Mouse (Mus musculus) cerebellum, postnatal 14 days (tissue): ENCODE data around the gene Llgl2.

Experiments used
- DNase-seq, 2 experiments: peaks; one replicate each; pipeline ENCODE4 v3.0.0; 2021; ENCODE audit warnings: mixed read lengths in 2 of 2

Llgl2 gene

DNA sequence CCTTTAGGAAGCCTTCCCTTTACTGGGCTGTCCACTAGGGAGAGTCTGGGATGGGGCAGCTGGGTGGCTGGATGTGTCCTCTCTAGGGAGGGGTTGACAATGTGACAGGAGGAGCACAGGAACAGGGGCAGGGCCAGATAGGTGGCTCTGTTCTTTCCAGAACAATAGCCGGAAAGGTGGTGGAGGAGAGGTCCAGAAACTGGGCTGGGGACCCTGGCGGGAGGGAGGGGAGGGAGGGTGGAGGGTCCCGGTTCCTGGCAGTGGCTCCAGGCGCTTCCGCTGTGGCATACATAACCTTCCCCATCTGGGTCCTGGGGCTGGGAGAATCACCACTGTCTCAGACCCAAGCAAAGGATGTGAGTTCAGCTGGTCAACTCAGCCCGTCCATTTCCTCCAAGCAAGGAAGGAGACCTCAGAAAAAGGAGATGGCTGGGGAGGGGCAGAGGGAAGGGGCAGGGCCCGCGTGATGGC, 14.5 kb upstream of the Llgl2 start:
- no peak for DNase-seq

DNA sequence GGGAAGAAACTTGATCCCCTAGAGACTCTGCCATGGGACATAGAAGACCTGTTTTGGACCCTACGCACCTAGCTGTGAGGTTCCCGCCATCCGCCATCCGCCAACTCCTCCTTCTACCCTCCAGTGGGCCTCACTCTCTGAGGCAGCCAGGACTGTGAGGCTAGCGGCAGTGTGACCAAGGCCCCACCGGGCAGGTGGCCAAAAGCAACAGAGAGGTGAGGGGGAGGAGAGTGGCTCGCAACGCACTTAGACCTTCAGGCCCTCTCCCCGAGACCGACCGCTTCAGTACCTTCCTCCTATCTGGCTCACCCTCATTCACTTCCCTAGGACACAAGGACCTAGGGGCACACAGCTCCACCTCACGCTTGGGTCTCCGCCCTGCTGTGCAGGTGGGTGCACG, 13.5 kb upstream of the Llgl2 start:
- no peak for DNase-seq

DNA sequence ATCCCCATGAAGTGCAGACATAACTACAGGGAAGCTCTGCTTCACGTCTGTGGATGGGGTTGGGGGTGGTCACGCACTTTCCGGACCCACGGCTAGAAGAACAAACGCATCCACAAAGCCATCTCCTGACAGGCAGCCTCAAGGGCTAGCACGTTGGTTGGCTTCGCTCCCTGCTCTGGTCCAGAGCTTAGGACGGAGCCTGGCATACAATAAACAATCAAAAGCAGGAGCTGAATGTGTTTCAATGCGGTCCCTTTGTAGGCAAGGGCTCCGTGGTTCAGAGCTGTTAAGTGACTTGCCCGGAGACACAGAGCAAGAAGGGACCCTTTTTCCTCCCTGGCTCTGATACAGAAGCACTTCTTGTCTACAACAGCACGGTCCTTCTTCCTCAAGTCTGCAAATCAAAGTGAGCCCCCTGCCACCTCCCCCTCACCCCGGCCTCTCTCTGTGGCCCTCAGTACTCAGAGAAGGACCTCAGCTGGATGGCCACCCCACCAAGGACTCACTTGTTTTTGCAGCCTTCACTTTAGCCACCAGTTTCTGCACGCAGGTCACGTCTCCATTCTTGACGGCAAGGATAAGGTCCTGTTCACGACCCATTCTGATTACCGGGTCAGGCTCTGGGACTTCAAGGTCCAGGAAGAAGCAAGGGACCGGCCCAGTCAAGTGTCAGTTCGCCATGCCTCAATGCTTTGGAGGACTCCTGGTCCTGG, 12.3 kb upstream of the Llgl2 start:
- no peak for DNase-seq

DNA sequence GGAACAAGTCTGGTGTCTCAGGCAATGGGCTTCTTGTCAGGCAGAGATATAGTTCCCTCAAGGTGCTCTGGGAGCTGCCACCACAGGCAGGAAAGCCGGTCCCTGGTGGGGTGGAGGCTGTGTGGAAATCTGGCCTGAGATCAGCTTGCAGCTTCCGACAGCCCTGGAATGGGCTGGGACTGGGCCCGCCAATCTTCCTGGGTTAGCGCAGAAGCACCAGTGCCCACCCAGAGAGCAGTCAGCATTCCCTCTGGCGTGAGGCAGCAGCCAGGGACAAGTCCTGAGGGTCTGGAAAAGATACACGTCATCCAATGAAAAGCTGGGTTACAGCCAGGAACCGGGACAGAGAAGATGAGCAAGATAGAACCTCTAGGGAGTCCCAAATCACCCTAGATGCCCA, 11.8 kb upstream of the Llgl2 start:
- DNase-seq = no peak

DNA sequence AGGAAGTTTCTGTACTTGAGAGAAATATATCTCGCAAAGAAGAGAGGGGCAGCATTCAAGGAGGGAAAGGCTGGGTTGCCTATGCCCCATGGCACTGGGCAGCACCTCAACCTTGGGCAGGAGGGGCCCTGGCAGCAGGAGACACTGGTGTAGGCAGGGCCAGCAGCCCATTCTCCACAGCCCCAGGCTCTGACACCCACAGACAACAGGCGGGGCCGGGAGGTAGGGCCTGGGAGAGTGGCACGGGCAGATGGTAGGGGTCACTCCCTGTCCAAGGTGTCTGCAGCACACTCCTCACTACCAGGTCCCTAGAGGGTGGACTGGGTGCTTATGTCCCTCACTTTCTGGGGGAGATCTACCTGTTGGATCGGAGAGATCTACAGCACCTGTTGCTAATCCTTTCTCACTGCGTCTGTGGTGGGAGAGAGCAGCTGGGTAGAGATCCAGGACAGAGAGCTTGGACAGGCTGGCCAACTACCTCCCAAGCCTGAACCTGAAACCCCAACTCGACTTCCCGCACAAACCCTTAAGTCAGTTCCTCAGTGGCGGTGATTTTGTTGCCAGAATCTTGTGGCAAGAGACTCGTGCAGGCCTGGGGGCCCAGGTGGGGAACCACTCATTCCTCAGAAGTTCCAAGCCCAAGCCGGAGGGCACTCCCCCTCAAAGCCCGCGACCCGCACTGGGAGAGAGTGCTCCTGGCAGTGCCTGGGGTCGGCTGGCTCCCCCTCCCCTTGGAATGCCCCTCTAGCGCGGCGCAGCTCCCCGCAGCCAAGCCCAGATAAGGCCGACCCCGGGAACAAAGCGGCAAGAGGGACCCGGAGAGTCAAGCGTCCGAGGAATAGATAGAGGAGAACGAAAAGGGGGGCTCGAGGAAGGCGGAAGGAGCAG, 11.1 kb upstream of the Llgl2 start:
- DNase-seq = peak in 1 of 2 experiments; percentile 44

DNA sequence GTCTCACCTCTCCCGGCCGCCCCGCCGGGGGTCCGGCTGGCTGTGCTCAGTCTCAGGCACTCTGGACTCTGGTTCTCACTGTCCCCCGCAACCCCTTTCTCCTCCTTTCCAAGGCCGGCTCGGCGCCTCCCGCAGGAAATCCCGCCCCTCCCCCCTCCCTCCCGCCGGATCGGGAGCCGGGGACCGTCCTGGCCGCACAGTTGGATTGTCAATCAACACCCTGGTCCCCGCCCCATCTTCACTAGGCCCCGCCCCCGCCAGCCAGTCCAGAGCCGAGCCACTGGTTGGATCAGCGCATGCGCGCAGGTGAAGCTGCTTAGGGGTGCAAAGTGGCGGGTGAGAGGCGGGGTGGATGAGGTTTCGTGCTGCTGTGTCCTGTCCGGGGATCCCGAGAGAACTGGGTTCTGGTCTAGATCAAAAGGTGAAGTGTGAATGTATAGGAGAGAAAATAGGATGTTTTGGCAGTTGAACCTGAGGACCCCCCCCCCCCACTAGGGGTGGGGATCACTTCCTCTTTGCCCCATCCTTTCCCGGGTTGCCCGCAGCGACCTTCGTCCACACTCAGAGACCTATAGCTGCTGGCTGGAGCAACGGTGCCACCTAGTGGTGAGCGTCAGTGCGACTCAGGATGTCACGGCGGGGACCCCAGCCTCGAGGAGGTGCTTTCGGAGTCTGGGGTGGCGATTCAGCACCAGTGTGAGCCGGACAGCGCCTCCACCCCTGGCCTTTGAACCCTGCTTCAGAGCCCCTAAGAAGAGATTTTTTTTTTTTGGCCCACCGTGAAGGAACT, 10.1 kb upstream of the Llgl2 start, which contains the start of gene Caskin2:
Caskin2 (minus strand) TSS at position 133 of the 790 bp plus-strand sequence.
- DNase-seq = peak; percentile 96

DNA sequence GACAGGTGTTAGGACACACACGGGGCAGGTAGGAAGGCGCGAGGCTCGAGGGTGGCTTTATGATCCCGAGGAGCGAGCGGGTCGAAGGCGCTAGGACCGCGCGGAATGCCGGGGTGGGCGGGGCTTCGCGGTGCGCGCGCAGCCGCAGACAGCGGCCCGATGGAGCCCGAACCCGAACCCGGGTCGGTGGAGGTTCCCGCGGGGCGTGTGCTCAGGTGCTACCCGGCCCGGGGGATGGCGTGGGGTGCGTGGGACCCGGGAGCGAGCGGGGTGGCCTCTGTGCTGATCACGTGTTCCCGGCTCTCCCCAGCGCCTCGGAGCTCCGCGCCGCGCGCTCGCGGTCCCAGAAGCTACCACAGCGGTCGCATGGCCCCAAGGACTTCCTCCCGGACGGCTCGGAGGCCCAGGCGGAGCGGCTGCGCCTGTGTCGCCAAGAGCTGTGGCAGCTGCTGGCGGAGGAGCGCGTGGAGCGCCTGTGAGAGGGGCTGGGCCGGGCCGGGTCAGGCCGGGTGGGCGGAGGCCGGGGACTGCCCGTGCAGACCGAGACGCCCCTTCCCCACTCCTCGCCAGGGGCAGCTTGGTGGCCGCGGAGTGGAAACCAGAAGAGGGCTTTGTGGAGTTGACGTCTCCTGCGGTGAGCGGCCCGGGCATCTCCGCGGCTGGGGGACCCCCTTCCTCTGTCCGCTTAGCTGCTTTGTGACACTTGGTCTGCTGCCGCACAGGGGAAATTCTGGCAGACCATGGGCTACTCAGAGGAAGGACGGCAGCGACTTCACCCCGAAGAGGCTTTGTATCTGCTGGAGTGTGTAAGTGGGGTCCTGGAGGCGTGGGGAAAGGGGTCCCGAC, 9.0 kb upstream of the Llgl2 start, which contains the start of gene Tsen54:
Tsen54 (plus strand) TSS at position 120 of the 846 bp plus-strand sequence.
- DNase-seq = peak; percentile 93 to 96

DNA sequence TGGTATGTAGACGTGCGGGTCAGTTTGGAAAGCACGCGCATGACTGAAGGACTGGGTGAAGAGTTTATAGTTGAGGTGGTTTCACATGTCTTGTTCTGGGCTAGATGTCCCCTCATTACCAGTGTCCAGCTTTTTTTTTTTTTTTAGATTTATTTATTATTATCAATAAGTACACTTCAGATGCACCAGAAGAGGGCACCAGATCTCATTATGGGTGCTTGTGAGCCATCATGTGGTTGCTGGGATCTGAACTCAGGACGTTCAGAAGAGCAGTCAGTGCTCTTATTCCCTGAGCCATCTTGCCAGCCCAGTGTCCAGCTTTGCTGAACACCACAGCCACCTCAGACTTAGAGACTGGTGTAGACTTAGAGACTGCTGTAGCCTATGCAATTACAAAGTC, 6.5 kb upstream of the Llgl2 start:
- DNase-seq = no peak

DNA sequence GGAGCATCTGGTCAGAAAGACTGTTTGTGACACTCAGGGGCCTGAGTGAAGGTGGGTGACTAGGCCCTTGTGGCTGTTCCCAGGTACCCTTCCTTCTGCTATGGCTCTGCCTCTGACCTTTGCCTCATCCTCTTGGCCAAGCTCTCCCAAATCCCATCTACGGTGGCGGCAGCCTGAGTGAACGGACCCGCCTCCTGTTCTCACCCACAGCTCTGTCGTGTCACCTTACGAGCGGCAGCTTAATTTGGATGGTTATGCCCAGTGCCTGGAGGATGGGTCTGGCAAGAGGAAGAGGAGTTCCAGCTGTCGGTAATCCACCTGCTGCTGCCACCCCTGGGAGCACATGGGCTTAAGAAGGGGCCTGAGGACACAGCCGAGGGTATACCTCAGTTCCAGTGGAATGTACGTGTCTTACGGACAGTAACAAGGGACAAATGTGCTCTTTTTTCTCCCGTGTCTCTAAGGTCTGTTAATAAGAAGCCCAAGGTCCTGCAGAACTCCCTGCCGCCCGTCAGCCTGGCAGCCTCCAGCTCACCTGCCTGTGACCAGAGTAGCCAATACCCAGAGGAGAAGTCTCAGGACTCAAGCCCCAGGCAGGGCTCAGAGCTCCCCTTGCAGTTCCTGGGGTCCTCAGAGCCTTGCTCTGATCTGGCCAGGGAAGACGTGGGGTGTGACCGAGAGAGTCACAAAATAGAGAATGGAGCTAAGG, 3.8 kb upstream of the Llgl2 start:
- DNase-seq = no peak

DNA sequence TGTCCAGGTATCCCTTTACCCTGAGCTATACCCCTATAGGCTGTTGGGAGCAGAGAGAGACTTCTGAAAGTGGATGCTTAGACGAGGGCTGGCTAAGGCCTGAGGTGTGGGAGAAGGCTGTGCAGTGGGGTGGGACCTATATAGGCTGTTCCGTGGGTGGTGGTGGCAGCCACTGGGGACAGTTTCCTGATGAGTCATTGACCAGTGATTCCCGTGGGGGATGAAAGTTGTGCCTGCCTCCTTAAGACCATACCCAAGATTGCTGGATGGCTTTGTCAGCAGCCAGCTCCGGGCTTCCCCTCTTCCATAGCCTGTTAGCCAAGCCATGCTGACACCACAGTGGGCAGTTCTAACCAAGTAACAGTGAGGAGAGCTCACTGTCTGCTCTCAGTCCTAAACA, 2.8 kb upstream of the Llgl2 start:
- DNase-seq = no peak

DNA sequence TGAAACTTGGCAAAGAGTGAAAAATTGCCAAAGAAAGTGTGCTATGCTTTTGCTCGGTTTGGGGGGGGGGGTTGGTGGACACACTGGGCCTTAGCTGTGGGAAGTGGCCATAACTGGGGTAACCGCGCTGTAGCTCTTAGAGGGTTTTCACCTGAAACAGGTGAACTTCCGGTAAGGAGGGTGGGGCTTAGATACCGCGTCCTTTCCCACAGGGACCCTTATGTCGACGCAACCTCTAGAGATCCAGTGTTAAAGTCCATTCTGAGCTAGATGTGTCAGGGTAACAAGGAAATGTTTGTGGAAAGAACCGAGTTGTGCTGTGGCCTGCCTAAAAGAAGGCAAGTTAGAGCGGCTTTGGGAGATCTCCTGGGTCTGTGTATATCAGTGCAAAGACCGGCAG, 964 bp downstream of the Llgl2 start:
- no peak for DNase-seq

DNA sequence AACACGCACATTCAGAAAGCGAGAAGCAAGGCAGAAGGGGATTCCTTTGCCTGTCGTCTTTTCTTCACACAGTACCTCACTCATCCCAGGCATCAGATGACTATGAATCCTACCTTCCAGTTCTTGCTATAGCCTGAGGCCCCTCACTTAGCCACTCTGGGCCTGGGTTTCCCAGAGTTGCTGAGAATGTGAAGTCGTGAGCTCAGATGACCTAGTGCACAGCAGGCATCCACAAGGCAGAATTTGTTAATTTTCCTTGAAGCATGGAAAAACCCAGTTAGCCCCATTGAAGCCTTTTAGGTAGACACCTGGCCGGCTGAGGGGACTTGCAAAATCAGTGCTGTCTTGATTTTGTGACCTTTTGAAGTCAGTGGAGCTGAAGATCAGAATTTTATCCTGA, 2.6 kb downstream of the Llgl2 start:
- no peak for DNase-seq

DNA sequence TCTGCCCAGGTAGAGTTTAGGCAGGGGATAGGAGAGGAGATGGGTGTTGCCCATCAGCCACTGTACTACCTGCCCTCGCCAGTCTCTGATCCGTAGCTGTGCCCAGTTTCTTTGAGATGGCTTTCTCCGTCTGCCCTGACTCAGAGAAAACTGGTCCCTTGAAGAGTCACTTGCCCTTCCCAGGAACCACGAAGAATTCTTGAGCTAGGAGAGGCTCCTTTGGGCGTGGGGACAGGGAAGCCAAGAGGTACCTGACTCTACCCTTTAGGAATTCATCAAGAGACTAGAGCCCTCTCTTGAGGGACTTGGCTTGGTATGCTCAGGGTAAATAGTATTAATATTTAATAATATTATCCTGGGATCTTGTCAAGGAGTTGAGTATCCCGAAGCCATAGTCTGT, 3.8 kb downstream of the Llgl2 start:
- no peak for DNase-seq

DNA sequence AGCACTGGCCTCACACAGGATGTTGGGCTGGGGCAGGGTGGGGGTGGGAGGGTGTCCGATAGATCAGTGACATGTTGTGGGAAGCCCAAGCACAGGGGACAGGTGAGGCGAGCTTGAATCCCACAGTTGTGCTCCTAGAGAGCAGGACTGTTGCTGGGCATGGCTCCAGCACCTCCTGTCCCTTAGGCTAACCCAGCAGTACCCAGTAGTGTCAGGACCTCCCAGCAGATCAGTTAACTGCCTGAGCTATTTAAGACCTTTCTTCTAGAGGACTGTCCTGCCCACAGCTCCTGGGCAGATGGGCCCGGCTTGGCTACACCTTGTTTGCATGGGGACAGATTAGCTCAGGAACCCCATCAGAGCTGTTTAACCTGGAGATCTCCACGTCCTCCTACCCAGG, 5.2 kb downstream of the Llgl2 start:
- DNase-seq = no peak

DNA sequence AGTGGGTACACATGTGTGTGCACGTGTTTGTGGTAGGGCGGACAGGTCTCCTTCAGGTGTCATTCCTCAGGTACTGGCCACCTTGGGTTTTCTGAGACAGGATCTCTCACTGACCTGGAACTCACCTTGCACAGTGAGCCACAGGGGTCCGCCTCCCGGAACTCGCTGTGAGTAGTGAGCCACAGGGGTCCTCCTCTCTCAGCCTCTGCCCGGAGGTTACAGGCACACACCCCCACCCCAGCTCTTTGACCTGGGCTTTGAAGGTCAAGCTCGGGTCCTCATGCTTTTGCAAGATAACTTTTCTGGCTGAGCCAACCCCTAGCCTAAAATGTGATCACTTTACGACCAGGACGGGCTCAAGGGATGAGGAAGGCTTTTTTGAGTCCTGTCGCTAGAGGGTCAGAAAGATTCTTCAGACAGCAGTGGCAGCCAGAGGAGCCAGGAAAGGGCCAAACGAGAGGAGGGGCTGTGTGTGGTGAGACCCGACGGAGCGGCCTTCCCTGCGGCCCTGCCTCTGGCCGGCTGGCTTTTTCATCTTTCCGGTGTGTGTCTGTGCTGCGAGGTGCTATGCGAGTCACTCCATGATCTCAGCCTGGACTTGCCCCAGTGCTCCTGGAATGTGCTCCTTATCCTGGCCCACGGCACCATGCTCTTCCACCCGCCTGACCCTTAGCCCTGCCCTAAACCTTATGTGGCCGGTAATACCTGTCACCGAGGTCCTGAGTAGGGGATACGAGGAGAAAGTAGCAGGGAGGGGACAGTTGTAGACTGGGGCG, 6.9 kb downstream of the Llgl2 start:
- no peak for DNase-seq

DNA sequence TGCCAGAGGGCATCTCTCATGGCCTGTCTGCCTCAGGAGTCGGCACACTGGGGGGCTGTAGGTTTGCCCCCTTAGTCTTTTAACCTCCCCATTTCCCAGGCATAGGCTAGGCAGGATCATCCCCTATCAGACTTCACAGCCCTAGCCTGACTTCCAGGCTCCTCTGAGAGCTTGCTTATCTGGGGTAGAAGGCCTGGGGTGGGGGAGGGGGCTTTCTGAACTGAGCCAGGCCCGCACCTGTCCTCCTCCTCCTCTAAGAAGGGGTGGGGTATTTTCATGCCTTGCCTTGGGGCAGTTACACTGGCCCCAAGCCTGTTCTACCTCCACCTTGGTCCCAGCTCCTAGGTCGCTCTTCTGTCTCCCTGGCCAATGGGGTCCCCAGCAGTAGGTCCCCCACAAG, 7.7 kb downstream of the Llgl2 start:
- no peak for DNase-seq

DNA sequence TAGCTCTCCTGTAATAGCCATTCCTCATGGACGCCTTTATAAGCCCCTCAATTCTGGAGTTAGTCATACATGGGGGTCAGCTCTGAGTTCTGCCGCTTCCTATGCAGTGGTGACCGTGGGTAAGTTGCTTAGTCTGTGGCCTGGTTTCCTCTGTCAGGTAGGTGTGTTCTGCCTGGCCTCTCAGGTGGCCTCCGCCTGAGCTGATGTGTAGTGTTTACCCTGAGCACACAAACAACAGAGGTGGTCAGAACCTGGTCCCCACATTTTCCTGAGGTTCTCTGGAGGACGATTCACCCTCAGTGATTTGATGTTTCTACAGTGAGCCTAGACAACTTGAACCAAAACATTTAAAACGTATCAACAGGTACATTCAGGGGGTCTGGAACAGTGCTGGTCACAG, 8.2 kb downstream of the Llgl2 start:
- DNase-seq = no peak

DNA sequence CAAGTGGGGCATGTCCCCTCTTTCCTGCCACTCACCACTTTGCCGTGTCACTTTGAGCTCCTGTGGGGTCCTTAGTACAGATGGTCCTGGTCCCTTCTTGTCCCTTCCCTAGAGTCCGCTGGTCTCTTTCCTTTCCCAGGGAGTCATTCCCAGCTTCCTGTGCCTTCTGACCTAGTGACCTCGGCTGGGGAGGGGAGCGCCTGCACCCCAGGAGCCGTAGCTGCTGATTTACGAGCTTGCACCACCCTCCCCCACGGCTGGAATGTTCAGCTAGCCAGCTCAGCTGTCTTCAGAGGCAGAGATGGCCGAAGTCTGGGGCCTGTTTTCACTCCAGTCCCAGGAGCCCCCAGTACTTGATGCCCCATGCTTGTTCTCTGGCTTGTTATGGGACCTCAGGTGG, 8.7 kb downstream of the Llgl2 start:
- DNase-seq = no peak

DNA sequence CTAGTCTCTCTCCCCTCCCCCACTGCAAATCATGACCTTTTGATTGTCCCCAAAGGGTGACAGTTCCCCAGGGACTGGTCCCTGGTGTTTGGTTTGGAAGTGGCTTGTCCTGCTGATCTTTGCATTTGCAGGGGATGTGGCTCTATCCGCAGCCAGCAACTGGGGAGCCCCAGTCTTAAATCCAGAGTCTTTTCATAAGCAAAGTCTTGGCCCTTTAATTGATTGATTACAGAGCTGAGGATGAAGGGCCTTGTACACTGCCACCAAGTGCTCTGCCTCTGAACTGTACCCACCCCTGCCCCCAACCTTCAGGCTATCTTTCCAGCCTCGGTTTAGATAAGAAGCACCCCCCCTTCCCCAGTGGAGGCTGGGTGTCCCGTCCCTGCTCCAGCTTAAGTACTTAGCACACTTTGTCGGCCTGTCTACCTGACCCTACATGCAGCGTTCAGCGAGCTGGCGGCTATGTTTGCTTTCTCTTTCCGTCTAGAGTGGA, 9.2 kb downstream of the Llgl2 start:
- DNase-seq = no peak

DNA sequence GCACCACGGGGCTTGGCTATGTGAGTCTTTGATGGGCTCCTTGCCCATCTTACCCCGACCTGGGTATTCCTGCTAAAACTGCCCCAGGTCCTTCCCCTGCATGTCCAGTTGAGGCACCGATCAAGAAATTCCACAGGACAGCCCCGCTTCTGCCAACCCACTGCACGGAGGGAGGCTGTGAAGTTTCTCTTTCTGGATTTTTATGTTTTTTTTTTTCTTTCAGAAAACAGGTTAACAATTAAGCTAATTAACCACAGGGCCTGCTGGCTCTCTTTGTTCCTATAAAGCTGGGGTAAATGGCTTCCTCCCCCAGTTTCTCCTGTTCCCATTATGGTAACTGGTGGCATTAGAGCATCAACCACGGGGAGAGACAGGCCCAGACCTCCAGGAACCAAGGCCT, 10.2 kb downstream of the Llgl2 start:
- no peak for DNase-seq
